Mouse (Mus musculus) hindbrain, embryonic 11.5 days (tissue): ENCODE data around the gene Foxn3. TPM values are rescaled to one million over a fixed set of nuclear protein-coding genes. Genes with fewer than 3 reads are reported as not detected.

Source experiments
- ATAC-seq: fragments of 200-750 bp; cut with Nextera tagmentation; 2 replicates; pipeline ENCODE4 v1.8.0; 2017; ENCODE audit warnings: mild to moderate bottlenecking, moderate TSS enrichment, moderate library complexity; ENCODE audit not compliant: low FRiP score
- DNase-seq: peaks from one replicate; pipeline ENCODE4 v3.0.0-alpha.2; 2015; ENCODE audit warnings: low spot score
- H3K27ac ChIP-seq: fragments of 300-500 bp; sonication (generic); 2 replicates; pipeline ENCODE4 v1.5.1; 2014; ENCODE audit warnings: mild to moderate bottlenecking, low read depth, low read length
- H3K27me3 ChIP-seq: fragments of 300-500 bp; sonication (generic); 2 replicates; pipeline ENCODE4 v1.6.1; 2014; ENCODE audit warnings: mild to moderate bottlenecking, low read length, moderate library complexity, mixed read lengths; ENCODE audit not compliant: control insufficient read depth, insufficient read depth
- H3K36me3 ChIP-seq: fragments of 300-500 bp; sonication (generic); 2 replicates; pipeline ENCODE4 v1.6.1; 2014; ENCODE audit warnings: mild to moderate bottlenecking, low read length, moderate library complexity, mixed read lengths; ENCODE audit not compliant: control insufficient read depth, insufficient read depth
- H3K4me1 ChIP-seq: fragments of 300-500 bp; sonication (generic); replicated peaks from 2 replicates; pipeline ENCODE4 v1.6.1; 2014; ENCODE audit warnings: low read length, mixed read lengths; ENCODE audit not compliant: control insufficient read depth, insufficient read depth
- H3K4me2 ChIP-seq: fragments of 300-500 bp; sonication (generic); replicated peaks from 2 replicates; pipeline ENCODE4 v1.6.1; 2014; ENCODE audit warnings: mild to moderate bottlenecking, low read depth, low read length
- H3K4me3 ChIP-seq: fragments of 300-500 bp; sonication (generic); 2 replicates; pipeline ENCODE4 v1.5.1; 2014; ENCODE audit warnings: low read depth, low read length
- H3K9ac ChIP-seq: fragments of 300-500 bp; sonication (generic); 2 replicates; pipeline ENCODE4 v1.6.1; 2014; ENCODE audit warnings: low read depth, low read length
- H3K9me3 ChIP-seq: fragments of 300-500 bp; sonication (generic); 2 replicates; pipeline ENCODE4 v1.6.1; 2016; ENCODE audit warnings: low read length; ENCODE audit not compliant: control insufficient read depth
- WGBS: fragments of 180-500 bp; shearing (Covaris S2); extraction: QIAGEN DNeasy Blood & Tissue Kit; methylation state at CpG from one replicate; pipeline ENCODE4 v1.1.7; 2014; 5-methylcytosine and 5-hydroxymethylcytosine counted together
- polyA plus RNA-seq: library from polyadenylated mRNA; unstranded; fragments of >200 nt; fragmentation: Nextera tagmentation; extraction: Ambion mirVana; gene quantifications from 2 replicates; pipeline ENCODE4 v1.2.1, GENCODE M21; 2014

Gene Foxn3
- polyA plus RNA-seq, 1 experiment from 2014 or later, result 91.6 TPM

GRCm38 (mm10) chr12:99297792-99298191 is 265.6 kb downstream of the Foxn3 start:
- H3K4me1 ChIP-seq, result 0 out of 2 replicates have a peak, but pooled peaks cover 7% of the 10 kb centered on the region
- no peaks in the 10 kb centered on the region for H3K9me3 ChIP-seq
- H3K36me3 ChIP-seq, result no peaks in the 10 kb centered on the region
- H3K9ac ChIP-seq, result no peak overlapping the region
- no peak overlapping the region for H3K27ac ChIP-seq
- H3K27me3 ChIP-seq, result no peaks in the 10 kb centered on the region; the same call in 1 of the 2 replicates
- no peak overlapping the region for H3K4me2 ChIP-seq
- no peak overlapping the region for H3K4me3 ChIP-seq
- WGBS, result 96% methylated on average over 2 of the region's 2 CpGs
- ATAC-seq (no peak), DNase-seq (no peak)

GRCm38 (mm10) chr12:99293532-99293931 is 269.9 kb downstream of the Foxn3 start:
- ATAC-seq, result no peak
- H3K4me1 ChIP-seq, result no peaks in the 10 kb centered on the region

DNA sequence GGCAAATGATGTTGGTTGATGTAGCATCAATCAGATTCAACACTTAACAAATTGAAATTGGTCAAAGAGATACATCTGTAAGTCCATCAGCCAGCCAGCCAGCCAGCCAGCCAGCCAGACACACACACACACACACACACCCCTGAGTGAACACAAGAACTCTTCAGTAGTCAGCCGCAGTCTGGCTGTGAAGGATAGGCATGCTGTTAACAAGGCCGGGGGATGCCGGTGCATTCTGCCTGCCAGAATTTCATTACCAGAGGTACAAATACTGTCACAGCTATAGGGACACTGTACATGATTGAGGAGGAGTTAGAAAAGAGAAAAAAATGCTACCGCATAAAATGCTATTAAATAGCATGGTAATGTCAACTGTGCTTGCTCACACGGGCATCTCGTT is 271.2 kb downstream of the Foxn3 start:
- DNase-seq (no peak), ATAC-seq (peak; percentile 22; the same call in 1 of the 2 replicates)
- Histone ChIP-seq H3K4me2 (no peak overlapping the region), H3K9ac (no peak overlapping the region), H3K4me3 (no peak overlapping the region), H3K27ac (no peak overlapping the region), H3K36me3 (no peaks in the 10 kb centered on the region), H3K9me3 (no peaks in the 10 kb centered on the region), H3K27me3 (no peaks in the 10 kb centered on the region), H3K4me1 (peaks cover 1% of the 10 kb centered on the region; the same call in 1 of the 2 replicates)
- WGBS, result 78% methylated on average over 6 of the region's 6 CpGs

More at GRCm38 (mm10) chr12:99293532-99293931, 269.9 kb downstream of the Foxn3 start:
- Histone ChIP-seq H3K9me3 (no peaks in the 10 kb centered on the region), H3K9ac (no peak overlapping the region), H3K27ac (no peak overlapping the region), H3K4me2 (no peak overlapping the region), H3K4me3 (no peak overlapping the region), H3K36me3 (no peaks in the 10 kb centered on the region), H3K27me3 (no peaks in the 10 kb centered on the region; the same call in 1 of the 2 replicates)
- 89% methylated on average over 7 of the region's 7 CpGs for WGBS
- DNase-seq, result no peak

DNA sequence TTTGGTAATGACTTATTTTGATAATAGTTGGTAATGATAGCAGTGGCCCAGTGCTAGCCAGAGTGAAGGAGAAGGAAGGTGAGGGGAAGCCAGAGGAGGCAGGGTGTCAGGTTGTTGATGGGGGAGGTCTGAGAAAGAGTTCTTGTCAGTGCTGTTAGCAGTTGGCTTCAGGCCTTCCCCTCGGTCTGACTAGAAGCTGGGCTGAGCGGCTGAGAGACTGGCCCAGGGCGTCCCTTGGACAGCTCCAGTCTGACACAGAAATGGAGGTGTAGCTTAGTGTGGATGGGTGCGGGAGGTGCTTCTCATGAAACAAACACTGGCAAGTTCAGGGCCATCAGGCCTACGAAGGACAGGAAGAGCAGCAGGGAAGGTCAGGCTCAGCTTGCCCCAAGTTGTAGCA is 276.3 kb downstream of the Foxn3 start:
- H3K27me3 ChIP-seq, result no peaks in the 10 kb centered on the region
- H3K9me3 ChIP-seq, result no peaks in the 10 kb centered on the region
- no peak overlapping the region for H3K27ac ChIP-seq
- H3K4me1 ChIP-seq, result peaks cover 12% of the 10 kb centered on the region
- H3K36me3 ChIP-seq, result no peaks in the 10 kb centered on the region
- ATAC-seq (no peak), DNase-seq (no peak)
- no peak overlapping the region for H3K9ac ChIP-seq
- H3K4me2 ChIP-seq, result no peak overlapping the region
- 74% methylated on average over 5 of the region's 5 CpGs for WGBS
- no peak overlapping the region for H3K4me3 ChIP-seq

- Histone ChIP-seq H3K9ac (no peak overlapping the region), H3K4me3 (no peak overlapping the region), H3K27me3 (no peaks in the 10 kb centered on the region), H3K9me3 (no peaks in the 10 kb centered on the region), H3K27ac (no peak overlapping the region), H3K4me1 (peaks cover 12% of the 10 kb centered on the region), H3K4me2 (no peak overlapping the region), H3K36me3 (no peaks in the 10 kb centered on the region)
- 61% methylated on average over 6 of the region's 6 CpGs for WGBS
- DNase-seq, result no peak
- peak; percentile 36; the same call in 1 of the 2 replicates for ATAC-seq
These were observed 276.7 kb downstream of the Foxn3 start for GRCm38 (mm10) chr12:99286662-99287061.

- no peak overlapping the region for H3K9ac ChIP-seq
- 0 out of 2 replicates have a peak overlapping the region, but pooled peaks have one; percentile 51 for H3K27ac ChIP-seq
- H3K4me1 ChIP-seq, result peaks cover 12% of the 10 kb centered on the region
- H3K36me3 ChIP-seq, result no peaks in the 10 kb centered on the region
- ATAC-seq, result no peak
- H3K27me3 ChIP-seq, result no peaks in the 10 kb centered on the region
- WGBS, result 81% methylated on average over 8 of the region's 8 CpGs
- no peak overlapping the region for H3K4me3 ChIP-seq
- H3K4me2 ChIP-seq, result no peak overlapping the region
- DNase-seq, result no peak
- H3K9me3 ChIP-seq, result no peaks in the 10 kb centered on the region
These were observed 277.7 kb downstream of the Foxn3 start for GRCm38 (mm10) chr12:99285656-99286055.

- H3K4me3 ChIP-seq, result no peak overlapping the region
- no peaks in the 10 kb centered on the region for H3K36me3 ChIP-seq
These were observed 278.2 kb downstream of the Foxn3 start for GRCm38 (mm10) chr12:99285199-99285598.

DNA sequence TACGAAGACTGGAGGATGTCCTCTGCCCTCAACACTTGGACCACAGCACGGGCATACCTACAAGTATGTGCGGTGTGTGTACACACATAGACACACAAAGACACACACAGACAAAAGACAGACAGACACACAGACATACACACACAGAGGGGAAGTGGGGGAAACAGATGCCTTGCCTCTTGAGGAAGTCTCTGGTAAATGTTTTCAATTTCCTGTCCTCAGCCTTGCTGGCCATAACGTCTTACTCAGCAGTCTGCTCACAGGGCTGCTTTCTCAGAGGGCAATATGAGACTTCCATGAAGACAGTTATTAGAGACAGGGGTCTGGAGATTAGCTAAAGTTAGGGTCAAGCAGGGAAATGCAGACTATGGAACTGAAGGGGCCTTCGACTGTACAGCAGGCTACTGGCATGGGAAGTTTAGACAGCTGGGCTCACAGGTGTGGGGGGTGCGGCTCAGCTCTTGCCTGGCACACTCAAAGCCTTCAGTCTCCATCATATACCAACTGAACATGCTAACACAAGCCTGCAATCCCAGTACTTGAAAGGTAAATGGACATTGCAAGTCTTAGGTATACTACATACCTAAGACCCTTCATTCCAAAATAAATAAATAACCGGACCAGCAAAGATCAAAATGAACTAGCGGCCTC is 278.8 kb downstream of the Foxn3 start:
- H3K27me3 ChIP-seq, result no peaks in the 10 kb centered on the region
- H3K9me3 ChIP-seq, result no peaks in the 10 kb centered on the region
- H3K36me3 ChIP-seq, result no peaks in the 10 kb centered on the region
- H3K4me1 ChIP-seq, result peaks cover 12% of the 10 kb centered on the region
- peak overlapping the region; percentile 51; the same call in 1 of the 2 replicates for H3K27ac ChIP-seq
- DNase-seq, result no peak
- WGBS, result 79% methylated on average over 8 of the region's 8 CpGs
- no peak overlapping the region for H3K9ac ChIP-seq
- H3K4me3 ChIP-seq, result no peak overlapping the region
- no peak overlapping the region for H3K4me2 ChIP-seq
- ATAC-seq, result no peak

More at GRCm38 (mm10) chr12:99285199-99285598, 278.2 kb downstream of the Foxn3 start:
- no peaks in the 10 kb centered on the region for H3K27me3 ChIP-seq
- peak overlapping the region; percentile 51; the same call in 1 of the 2 replicates for H3K27ac ChIP-seq
- peaks cover 12% of the 10 kb centered on the region for H3K4me1 ChIP-seq
- DNase-seq (peak; percentile 34), ATAC-seq (0 out of 2 replicates have a peak, but pooled peaks have one; percentile 43)
- H3K4me2 ChIP-seq, result no peak overlapping the region
- H3K9me3 ChIP-seq, result no peaks in the 10 kb centered on the region
- WGBS, result 26% methylated on average over 9 of the region's 9 CpGs
- H3K9ac ChIP-seq, result no peak overlapping the region

DNA sequence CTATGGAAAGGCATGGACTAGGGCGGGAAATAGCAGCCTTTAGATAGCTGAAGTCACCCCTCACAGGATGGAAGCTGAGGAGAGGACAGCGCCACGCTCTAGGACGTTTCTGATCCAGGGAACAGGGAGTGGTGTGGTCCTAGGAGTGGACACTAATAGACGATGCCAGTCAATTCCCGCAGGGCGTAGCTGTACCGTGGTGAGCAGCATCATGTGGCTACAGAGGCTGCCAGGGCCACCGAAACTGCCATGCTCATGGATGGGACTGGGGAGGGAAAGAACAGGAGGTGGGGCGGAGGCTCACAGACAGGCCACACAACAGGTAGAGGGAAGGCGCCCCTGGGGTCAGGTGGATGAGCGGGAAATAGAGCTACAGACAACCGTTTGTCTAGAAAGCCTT is 282.6 kb downstream of the Foxn3 start:
- no peak overlapping the region for H3K9ac ChIP-seq
- WGBS, result 92% methylated on average over 13 of the region's 13 CpGs

More for the DNA sequence above, 282.6 kb downstream of the Foxn3 start:
- Histone ChIP-seq H3K4me1 (peaks cover 10% of the 10 kb centered on the region), H3K27me3 (no peaks in the 10 kb centered on the region), H3K27ac (no peak overlapping the region), H3K9me3 (no peaks in the 10 kb centered on the region), H3K36me3 (no peaks in the 10 kb centered on the region), H3K4me2 (no peak overlapping the region), H3K4me3 (no peak overlapping the region)
- no peak for DNase-seq
- no peak for ATAC-seq
